Mouse (Mus musculus) liver, adult 2 months (tissue): ENCODE measurements at regions not wholly inside any gene's neighbourhood (a gene's known extent, or its start where the extent isn't known, plus 50 kb on each side); places are given as distances from the start of the nearest gene placed in this dataset.

Source experiments
- DNase-seq: peaks from one replicate; pipeline ENCODE4 v3.0.0-alpha.2; 2011; ENCODE audit warnings: low read depth, low spot score; ENCODE audit errors: extremely low read depth
- H3K27ac ChIP-seq: fragments of 200-500 bp; replicated peaks from 2 replicates; pipeline ENCODE4 v1.5.1; 2012; ENCODE audit warnings: low read depth, mild to moderate bottlenecking, control low read depth, inconsistent platforms, low read length; ENCODE audit not compliant: insufficient read depth
- H3K27me3 ChIP-seq: fragments of 200-500 bp; 2 replicates; pipeline ENCODE4 v1.6.1; 2012; ENCODE audit warnings: mild to moderate bottlenecking, moderate library complexity, low read length, inconsistent platforms; ENCODE audit not compliant: control insufficient read depth, insufficient read depth
- H3K36me3 ChIP-seq: fragments of 200-500 bp; 2 replicates; pipeline ENCODE4 v1.6.1; 2012; ENCODE audit warnings: low read length, inconsistent platforms; ENCODE audit not compliant: control insufficient read depth, insufficient read depth
- H3K4me1 ChIP-seq: fragments of 200-500 bp; 2 replicates; pipeline ENCODE4 v1.6.1; 2011; ENCODE audit warnings: low read length; ENCODE audit not compliant: control insufficient read depth, insufficient read depth
- H3K4me3 ChIP-seq: fragments of 200-500 bp; 2 replicates; pipeline ENCODE4 v1.5.1; 2011; ENCODE audit warnings: low read depth, mild to moderate bottlenecking, control low read depth, low read length, moderate library complexity; ENCODE audit not compliant: insufficient read depth
- H3K79me2 ChIP-seq: fragments of 200-500 bp; 2 replicates; pipeline ENCODE4 v1.6.1; 2012; ENCODE audit warnings: inconsistent platforms, mild to moderate bottlenecking, low read length, moderate library complexity; ENCODE audit not compliant: control insufficient read depth, insufficient read depth
- H3K9ac ChIP-seq: fragments of 200-500 bp; 2 replicates; pipeline ENCODE4 v1.6.1; 2012; ENCODE audit warnings: low read depth, mild to moderate bottlenecking, control low read depth, inconsistent platforms, low read length
- CTCF ChIP-seq: fragments of 200-500 bp; IDR thresholded peaks from 2 replicates; pipeline ENCODE4 v1.5.1; 2011; ENCODE audit warnings: low read depth, low read length, control low read depth
- POLR2A ChIP-seq: fragments of 200-500 bp; IDR thresholded peaks from 2 replicates; pipeline ENCODE4 v1.6.1; 2011; ENCODE audit warnings: low read length, control low read depth; ENCODE audit not compliant: insufficient read depth; ENCODE audit errors: extremely low read depth
- WGBS: fragments of 180-500 bp; shearing (Covaris S2); methylation state at CpG from one replicate; pipeline ENCODE4 v1.1.7; 2018; 5-methylcytosine and 5-hydroxymethylcytosine counted together

DNA sequence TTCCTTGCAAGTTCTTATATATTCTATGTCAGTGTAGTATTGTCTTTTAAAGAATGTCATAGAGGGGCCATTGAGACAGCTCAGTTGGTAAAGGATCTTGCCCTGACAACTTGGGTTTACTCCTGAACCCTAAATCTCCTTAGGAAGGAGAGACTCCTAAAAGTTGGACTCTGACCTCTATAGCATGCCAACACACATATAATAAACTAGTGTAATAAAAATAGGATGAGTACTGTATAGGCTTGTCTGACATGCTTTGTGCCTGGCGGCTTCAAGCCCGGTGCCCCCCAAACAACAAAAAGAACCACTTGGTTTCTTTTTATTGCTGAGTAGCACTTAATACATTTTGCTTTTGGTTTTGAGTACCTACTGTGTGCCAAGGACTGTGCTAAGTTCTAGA is 65.4 kb upstream of the Smg1 start:
- TF ChIP-seq POLR2A (no peak), CTCF (no peak)
- H3K36me3 ChIP-seq: no peaks in the 10 kb centered on the region
- H3K9ac ChIP-seq: no peak overlapping the region
- no peaks in the 10 kb centered on the region for H3K27me3 ChIP-seq
- H3K79me2 ChIP-seq: no peaks in the 10 kb centered on the region
- DNase-seq: no peak
- H3K4me1 ChIP-seq: no peaks in the 10 kb centered on the region
- 97% methylated on average over 2 of the region's 2 CpGs for WGBS
- no peak overlapping the region for H3K4me3 ChIP-seq
- no peak overlapping the region for H3K27ac ChIP-seq

DNA sequence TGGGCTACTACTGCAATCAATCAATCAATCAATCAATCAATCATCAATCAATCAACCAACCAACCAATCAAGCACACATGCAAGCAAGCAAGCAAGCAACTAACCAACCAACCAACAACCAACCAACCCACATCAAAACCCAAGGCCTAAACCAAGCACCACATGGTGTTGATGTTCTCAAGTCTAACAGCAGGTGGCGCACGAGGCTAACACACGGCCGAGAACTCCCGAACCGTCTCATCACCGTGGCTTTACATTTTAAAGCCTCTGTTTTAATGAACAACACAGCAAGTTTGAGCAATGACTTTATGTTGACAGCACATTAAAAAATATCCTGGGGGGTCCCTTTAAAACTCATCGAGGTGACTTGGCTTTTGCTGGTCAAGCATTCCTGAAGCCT is 61.3 kb upstream of the Smg1 start:
- H3K27me3 ChIP-seq: no peaks in the 10 kb centered on the region

DNA sequence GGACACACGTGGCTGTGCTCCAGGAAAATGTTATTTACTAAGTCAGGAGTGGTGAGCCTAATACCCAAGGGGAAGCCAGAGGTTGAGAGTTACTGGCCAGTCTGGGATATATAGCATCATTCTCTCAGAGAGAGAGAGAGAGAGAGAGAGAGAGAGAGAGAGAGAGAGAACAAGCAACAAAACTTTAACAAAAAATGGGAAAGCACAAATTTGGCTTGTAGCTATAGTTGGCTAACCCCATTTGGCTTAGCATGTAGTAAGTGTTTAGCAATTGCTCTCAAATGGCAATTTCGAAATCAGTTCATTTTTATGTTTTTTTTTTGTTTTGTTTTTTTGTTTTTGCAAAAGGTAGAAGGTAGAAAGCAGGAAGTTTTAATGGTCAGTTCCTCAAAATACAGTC is 60.9 kb upstream of the Smg1 start:
- H3K4me1 ChIP-seq: no peaks in the 10 kb centered on the region
- peak; percentile 61 for DNase-seq
- H3K36me3 ChIP-seq: no peaks in the 10 kb centered on the region
- no peak overlapping the region for H3K27ac ChIP-seq
- no peak overlapping the region for H3K4me3 ChIP-seq
- H3K27me3 ChIP-seq: no peaks in the 10 kb centered on the region
- no peak for TF ChIP-seq POLR2A
- no peak for TF ChIP-seq CTCF
- H3K79me2 ChIP-seq: no peaks in the 10 kb centered on the region
- no peak overlapping the region for H3K9ac ChIP-seq
- WGBS: 44% methylated on average over 2 of the region's 2 CpGs

More for the DNA sequence above, 61.3 kb upstream of the Smg1 start:
- TF ChIP-seq POLR2A (no peak), CTCF (peak; percentile 96)
- Histone ChIP-seq H3K27ac (no peak overlapping the region), H3K79me2 (no peaks in the 10 kb centered on the region), H3K4me1 (no peaks in the 10 kb centered on the region), H3K4me3 (no peak overlapping the region), H3K9ac (no peak overlapping the region), H3K36me3 (no peaks in the 10 kb centered on the region)
- peak; percentile 45 for DNase-seq
- under 1% methylated on average over 8 of the region's 8 CpGs for WGBS

DNA sequence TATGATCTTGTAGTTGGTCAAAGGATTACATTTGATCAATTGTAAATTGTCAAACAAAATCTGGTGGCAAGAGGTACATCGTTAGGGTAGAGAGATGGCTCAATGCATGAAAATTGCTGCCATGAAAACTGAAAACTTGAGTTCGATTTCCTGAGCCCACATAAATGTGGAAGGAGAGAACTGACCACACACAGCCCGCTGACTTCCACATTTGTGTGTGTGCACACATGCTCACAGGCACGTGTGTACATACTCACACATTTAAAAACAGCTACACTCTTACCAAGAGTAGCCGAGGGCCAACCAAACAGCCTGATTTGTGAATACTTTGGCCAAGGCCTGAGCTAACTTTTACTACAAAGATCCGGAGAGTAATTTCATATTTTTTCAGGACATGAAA is 60.5 kb upstream of the Smg1 start:
- Histone ChIP-seq H3K4me1 (no peaks in the 10 kb centered on the region), H3K4me3 (no peak overlapping the region), H3K27me3 (no peaks in the 10 kb centered on the region), H3K79me2 (no peaks in the 10 kb centered on the region), H3K9ac (no peak overlapping the region), H3K36me3 (no peaks in the 10 kb centered on the region), H3K27ac (no peak overlapping the region)
- no peak for DNase-seq
- 84% methylated on average over 6 of the region's 6 CpGs for WGBS
- TF ChIP-seq POLR2A (no peak), CTCF (no peak)

DNA sequence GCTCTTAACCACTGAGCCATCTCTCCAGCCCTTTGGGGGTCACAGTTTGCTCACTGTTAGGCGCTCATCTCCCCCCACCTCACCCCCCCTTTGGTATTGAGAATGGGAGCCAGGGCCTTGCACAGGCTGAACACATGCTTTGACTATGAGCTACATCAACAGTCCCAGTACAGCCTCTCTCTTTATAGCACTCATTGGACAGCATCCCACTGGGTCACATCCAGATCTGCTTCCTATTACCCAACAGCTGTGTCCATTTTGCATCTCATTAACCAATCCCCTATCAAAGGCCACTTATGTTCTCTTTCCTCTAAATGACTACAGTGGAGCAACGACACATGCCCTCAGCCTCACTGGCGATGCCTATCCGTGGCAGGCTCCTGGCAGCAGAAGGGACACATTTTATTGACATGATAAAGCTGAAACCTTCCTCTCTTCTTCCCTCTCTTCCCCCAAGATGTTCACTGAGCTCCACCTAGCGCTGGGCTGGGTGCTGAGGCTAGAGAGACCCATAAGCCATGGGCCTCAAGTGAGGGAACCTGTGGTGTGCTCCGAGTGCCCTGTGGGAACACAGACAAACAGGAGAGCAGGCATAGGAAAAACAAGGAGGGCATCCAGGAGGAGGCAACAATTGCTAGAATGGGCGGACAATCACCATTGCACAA is 57.3 kb upstream of the Smg1 start:
- Histone ChIP-seq H3K27ac (no peak overlapping the region), H3K79me2 (no peaks in the 10 kb centered on the region), H3K9ac (no peak overlapping the region), H3K4me1 (no peaks in the 10 kb centered on the region), H3K4me3 (no peak overlapping the region), H3K36me3 (no peaks in the 10 kb centered on the region), H3K27me3 (no peaks in the 10 kb centered on the region)
- peak; percentile 61 for DNase-seq
- no peak for TF ChIP-seq POLR2A
- TF ChIP-seq CTCF: no peak
- 50% methylated on average over 7 of the region's 7 CpGs for WGBS

DNA sequence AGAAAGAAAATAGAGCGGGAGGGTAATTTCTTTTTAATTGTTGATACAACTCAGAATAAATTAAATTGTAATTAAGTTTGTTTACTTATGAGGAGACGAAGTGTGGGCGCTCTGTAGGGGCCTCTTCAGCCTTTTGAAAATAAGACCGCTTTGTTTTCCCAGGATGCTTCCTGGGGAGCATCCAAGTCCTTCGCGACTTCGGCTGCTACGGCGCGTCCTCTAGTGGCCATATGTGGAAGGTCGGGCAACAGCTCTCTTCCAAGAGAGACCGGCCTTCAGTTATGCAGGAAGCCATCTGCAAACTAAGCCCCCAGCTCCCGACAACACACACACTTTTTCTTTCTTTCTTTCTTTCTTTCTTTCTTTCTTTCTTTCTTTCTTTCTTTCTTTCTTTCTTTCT is 54.1 kb upstream of the Smg1 start:
- 9% methylated on average over 13 of the region's 13 CpGs for WGBS
- peak; percentile 49 for DNase-seq
- H3K4me3 ChIP-seq: no peak overlapping the region

More for the DNA sequence above, 54.1 kb upstream of the Smg1 start:
- H3K79me2 ChIP-seq: no peaks in the 10 kb centered on the region
- no peak overlapping the region for H3K9ac ChIP-seq
- H3K36me3 ChIP-seq: no peaks in the 10 kb centered on the region
- no peaks in the 10 kb centered on the region for H3K27me3 ChIP-seq
- no peak overlapping the region for H3K27ac ChIP-seq
- H3K4me1 ChIP-seq: no peaks in the 10 kb centered on the region
- TF ChIP-seq CTCF: peak; percentile 98
- no peak for TF ChIP-seq POLR2A
